Mouse (Mus musculus): ENCODE results near the gene Trmu.

Trmu gene

GRCm38 (mm10) chr15:85896284-85896683 lies 17.2 kb downstream of the Trmu start:
- in situ Hi-C loops (cut with MboI, MseI), result no loop called here

DNA sequence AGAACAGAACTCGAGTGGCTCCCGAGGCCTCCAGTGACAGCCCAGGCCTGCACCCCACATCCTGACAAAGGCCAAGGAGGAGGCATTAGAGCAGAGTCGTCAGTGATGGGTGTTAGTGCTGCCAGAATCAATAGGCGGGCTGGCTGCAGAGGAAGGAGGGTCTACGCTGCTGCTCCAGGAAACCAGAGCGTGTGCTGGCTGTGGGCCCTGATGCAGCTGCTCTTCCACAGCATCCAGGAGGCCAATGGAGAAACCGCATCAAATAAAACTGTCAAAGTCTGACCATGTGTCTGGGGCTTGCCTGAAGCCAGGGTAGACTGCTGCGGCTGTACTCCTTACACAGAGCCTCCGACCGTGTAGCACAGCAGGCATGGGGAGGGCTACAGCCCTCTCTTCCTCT lies 18.0 kb downstream of the Trmu start:
- in situ Hi-C loops (cut with MboI, MseI), result no loop called here

GRCm38 (mm10) chr15:85899396-85899795 lies 20.3 kb downstream of the Trmu start:
- in situ Hi-C loops (cut with MboI, MseI), result no loop called here

- in situ Hi-C loops (cut with MboI, MseI), result loop anchor here (5.0 kb wide), 1 partner anchor 52 kb away; no protein-coding TSS in a partner anchor
These were observed 21.2 kb downstream of the Trmu start for GRCm38 (mm10) chr15:85900318-85900717.

DNA sequence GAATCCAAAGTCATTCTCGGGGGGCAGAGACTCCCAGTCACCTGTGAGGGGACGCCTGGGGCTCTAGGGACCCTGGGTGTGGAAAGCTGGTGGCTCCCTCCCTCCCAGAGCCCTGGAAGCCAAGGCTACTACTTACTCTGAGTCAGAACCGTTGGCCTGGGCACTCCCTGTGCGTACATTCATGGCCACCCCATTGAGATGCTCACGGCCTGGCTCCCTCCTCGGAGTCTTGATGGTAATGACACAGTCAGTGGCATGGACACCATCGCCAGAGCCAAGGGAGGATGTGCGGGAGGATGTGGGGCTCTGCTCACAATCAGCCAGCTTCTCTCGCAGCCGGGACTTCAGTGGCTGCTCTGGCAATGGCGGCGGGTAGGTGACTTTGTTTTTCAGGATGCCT lies 21.7 kb downstream of the Trmu start:
- in situ Hi-C loops (cut with MboI, MseI), result loop anchor here (5.0 kb wide), 1 partner anchor 52 kb away; no protein-coding TSS in a partner anchor

GRCm38 (mm10) chr15:85902505-85902904 lies 23.4 kb downstream of the Trmu start:
- in situ Hi-C loops (cut with MboI, MseI), result loop anchor here (5.0 kb wide), 1 partner anchor 50 kb away; no protein-coding TSS in a partner anchor

DNA sequence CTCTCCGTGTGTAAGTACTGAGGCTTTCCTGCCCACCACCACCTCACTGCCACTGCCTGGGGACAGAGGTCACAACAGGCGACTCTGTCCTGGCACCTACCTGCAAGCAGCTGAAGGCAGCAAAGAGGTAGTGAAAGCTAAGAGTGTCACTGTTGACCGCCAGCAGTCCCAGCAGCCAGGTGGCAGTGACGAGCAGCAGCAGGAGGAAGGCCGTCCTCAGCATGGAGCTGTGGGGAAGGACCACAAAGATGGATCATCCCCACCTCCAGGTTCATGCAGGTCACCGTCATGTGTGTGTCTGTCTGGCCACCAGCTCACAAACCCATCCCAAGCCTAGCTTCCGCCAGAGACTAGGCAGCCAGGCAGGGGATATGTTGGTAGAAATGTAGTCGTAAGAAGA lies 24.7 kb downstream of the Trmu start:
- in situ Hi-C loops (cut with MboI, MseI), result loop anchor here (5.0 kb wide), 1 partner anchor 48 kb away; no protein-coding TSS in a partner anchor

DNA sequence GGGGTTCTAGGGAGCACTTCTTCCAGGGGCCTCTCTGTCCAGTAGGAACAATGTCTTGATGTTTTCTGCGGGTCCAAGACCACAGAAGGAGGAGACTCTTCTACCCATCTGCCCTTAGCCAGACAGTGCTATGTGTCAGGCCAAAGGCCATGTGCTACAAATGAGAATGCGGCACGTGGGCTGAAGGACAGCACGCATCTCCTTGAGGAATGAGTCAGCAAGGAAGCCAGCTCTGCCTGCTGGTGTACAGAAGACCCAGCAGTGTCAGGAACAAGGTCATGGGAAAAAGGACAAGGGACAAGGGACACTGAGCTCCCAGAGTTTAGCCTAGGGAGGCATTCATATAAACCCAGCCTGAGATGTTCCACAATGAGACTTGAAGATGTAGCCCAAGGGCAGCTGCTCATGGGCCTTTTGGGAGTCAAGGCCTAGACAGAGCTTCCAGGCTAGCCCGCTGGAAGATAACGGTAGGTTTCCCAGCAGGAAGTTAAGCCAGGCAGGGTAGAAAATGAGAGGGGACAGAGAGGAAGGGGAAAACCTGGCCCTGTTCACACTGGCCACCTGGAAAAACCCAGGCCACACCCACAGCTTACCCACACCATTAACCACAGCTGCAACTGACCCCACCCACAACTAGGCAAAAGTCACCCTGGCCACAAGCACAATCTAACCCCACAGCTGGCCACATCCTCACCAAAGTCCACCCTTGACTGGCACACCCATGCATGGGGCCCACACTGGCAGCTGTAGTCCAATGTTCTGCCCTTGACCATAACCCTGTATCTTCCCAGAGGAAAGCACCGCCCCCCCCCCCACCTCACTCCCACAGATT lies 29.8 kb downstream of the Trmu start:
- in situ Hi-C loops (cut with MboI, MseI), result no loop called here

- in situ Hi-C loops (cut with MboI, MseI), result no loop called here
These were observed 30.3 kb downstream of the Trmu start for GRCm38 (mm10) chr15:85909492-85909829.

GRCm38 (mm10) chr15:85909931-85910330 lies 30.8 kb downstream of the Trmu start:
- in situ Hi-C loops (cut with MboI, MseI), result loop anchor here (5.0 kb wide), 2 partner anchors 132 to 212 kb away; no protein-coding TSS in a partner anchor

DNA sequence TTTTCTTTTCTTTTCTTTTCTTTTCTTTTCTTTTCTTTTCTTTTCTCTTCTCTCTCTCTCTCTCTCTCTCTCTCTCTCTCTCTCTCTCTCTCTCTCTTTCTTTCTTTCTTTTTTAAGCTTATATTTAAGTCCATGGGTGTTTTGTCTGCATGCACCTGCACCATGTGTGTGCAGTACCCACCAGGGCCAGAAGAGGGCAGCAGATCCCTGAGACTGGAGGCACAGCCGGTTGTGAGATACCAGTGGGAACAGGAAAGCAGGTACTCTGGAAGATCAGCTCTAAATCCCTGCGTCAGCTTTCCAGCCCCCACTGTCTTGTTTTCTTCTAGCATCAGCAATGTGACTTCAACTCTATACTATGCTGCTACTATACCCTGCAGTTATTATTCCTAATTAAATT lies 34.5 kb downstream of the Trmu start:
- in situ Hi-C loops (cut with MboI, MseI), result loop anchor here (5.0 kb wide), 2 partner anchors 129 to 209 kb away; no protein-coding TSS in a partner anchor

DNA sequence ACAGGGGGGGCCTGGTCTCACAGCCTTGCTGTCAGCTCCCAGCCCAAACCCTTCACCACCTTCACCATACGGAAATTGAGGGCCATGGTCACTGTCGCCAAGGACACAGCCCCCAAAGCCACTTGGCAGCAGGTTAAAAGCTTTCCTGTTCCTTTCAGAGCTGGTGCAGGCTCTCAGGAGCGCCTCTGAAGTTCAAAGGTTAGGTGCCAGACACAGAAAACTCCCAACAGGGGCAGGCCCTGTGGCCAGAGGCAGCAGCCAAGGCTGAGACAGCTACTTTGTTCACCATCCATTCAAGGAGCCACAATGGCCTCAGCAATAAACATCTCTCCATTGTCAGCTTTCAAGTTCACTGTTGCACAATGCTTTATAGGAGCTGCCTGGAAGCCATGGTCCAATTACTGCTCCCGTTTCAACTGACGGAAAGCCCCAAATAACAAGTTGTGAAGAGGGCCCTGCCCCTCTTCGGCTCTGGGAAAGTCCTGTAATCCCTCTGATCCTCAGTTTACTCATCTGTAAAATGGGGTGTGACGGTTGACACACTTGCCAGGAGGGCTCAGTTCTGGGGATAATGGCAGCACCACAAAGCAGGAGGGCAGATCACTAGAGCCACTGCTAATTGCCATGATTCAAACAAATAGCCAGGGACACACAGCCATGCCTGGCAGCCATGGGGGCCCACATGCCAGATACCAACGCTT lies 40.2 kb downstream of the Trmu start:
- in situ Hi-C loops (cut with MboI, MseI), result no loop called here

DNA sequence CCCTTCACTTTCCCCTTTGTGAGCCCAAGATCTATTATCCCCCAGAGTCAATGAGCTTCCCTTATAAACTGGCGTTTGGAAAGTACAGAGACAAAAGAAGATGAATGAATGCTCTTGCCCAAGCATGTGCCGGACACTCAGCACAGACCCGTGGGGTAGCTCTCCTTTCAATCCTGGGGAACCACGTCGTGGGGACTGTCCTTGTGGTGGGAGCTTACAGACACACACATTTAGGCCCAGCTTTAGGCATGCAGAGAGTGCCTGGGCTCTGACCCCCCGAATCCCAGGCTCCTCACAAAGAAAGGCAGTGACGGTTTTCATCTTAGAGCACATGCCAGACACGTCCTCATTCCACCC lies 40.8 kb downstream of the Trmu start:
- in situ Hi-C loops (cut with MboI, MseI), result no loop called here

DNA sequence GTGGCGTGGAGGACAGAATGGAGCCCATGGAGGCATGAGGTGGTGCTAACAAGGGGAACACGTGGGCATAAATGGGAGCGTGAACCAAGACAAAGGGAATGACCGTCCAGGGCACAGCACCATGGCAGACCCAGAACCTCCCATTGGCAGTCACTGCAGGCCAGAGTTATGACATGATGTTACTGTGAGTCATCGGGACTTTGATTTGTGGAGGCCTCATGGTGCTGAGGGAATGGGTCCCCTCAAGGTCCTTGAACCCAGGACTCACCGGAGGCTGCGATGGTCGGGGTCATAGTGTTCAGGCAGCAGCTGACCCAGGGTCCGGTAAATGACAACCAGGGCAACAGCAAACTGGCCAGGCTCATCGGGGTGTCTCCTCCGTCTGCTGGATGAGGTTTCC lies 42.7 kb downstream of the Trmu start:
- in situ Hi-C loops (cut with MboI, MseI), result no loop called here

DNA sequence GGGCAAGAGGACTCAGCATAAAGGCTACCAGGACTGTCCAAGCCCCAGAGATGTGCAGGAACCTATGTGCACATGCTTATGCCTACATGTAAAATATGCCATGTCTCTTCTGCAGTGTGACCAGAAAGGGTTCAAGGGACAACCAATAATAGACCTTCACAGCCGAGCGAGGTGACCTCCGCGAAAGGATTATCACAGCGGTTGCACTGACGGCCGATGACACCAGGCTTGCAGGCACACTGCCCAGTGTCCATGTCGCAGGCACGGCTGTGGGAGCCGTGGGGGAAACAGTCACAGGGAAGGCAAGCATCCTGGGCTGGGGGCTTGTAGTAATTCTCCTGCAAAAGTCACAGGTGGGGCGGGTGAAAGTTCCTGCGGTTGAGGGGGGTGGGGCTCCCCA lies 49.0 kb downstream of the Trmu start:
- in situ Hi-C loops (cut with MboI, MseI), result no loop called here

GRCm38 (mm10) chr15:85935627-85936049 lies 56.5 kb downstream of the Trmu start:
- in situ Hi-C loops (cut with MboI, MseI), result no loop called here

Measured in T-helper 1 cell (primary cell).